Mouse (Mus musculus) hindbrain, embryonic 11.5 days (tissue): ENCODE results near the gene Bcl10. TPM values are rescaled to one million over a fixed set of nuclear protein-coding genes. Genes with fewer than 3 reads are reported as not detected.
A peak's percentile ranks its signal among the peaks of the same experiment; 100 is the strongest.

ENCODE experiments used
- ATAC-seq: fragments of 200-750 bp; cut with Nextera tagmentation; 2 replicates; pipeline ENCODE4 v1.8.0; 2017; ENCODE audit warnings: mild to moderate bottlenecking, moderate TSS enrichment, moderate library complexity; ENCODE audit not compliant: low FRiP score
- DNase-seq: peaks from one replicate; pipeline ENCODE4 v3.0.0-alpha.2; 2015; ENCODE audit warnings: low spot score
- H3K27ac ChIP-seq: fragments of 300-500 bp; sonication (generic); 2 replicates; pipeline ENCODE4 v1.5.1; 2014; ENCODE audit warnings: mild to moderate bottlenecking, low read depth, low read length
- H3K27me3 ChIP-seq: fragments of 300-500 bp; sonication (generic); 2 replicates; pipeline ENCODE4 v1.6.1; 2014; ENCODE audit warnings: mild to moderate bottlenecking, low read length, moderate library complexity, mixed read lengths; ENCODE audit not compliant: control insufficient read depth, insufficient read depth
- H3K36me3 ChIP-seq: fragments of 300-500 bp; sonication (generic); 2 replicates; pipeline ENCODE4 v1.6.1; 2014; ENCODE audit warnings: mild to moderate bottlenecking, low read length, moderate library complexity, mixed read lengths; ENCODE audit not compliant: control insufficient read depth, insufficient read depth
- H3K4me1 ChIP-seq: fragments of 300-500 bp; sonication (generic); replicated peaks from 2 replicates; pipeline ENCODE4 v1.6.1; 2014; ENCODE audit warnings: low read length, mixed read lengths; ENCODE audit not compliant: control insufficient read depth, insufficient read depth
- H3K4me2 ChIP-seq: fragments of 300-500 bp; sonication (generic); replicated peaks from 2 replicates; pipeline ENCODE4 v1.6.1; 2014; ENCODE audit warnings: mild to moderate bottlenecking, low read depth, low read length
- H3K4me3 ChIP-seq: fragments of 300-500 bp; sonication (generic); 2 replicates; pipeline ENCODE4 v1.5.1; 2014; ENCODE audit warnings: low read depth, low read length
- H3K9ac ChIP-seq: fragments of 300-500 bp; sonication (generic); 2 replicates; pipeline ENCODE4 v1.6.1; 2014; ENCODE audit warnings: low read depth, low read length
- H3K9me3 ChIP-seq: fragments of 300-500 bp; sonication (generic); 2 replicates; pipeline ENCODE4 v1.6.1; 2016; ENCODE audit warnings: low read length; ENCODE audit not compliant: control insufficient read depth
- WGBS: fragments of 180-500 bp; shearing (Covaris S2); extraction: QIAGEN DNeasy Blood & Tissue Kit; methylation state at CpG from one replicate; pipeline ENCODE4 v1.1.7; 2014; 5-methylcytosine and 5-hydroxymethylcytosine counted together
- polyA plus RNA-seq: library from polyadenylated mRNA; unstranded; fragments of >200 nt; fragmentation: Nextera tagmentation; extraction: Ambion mirVana; gene quantifications from 2 replicates; pipeline ENCODE4 v1.2.1, GENCODE M21; 2014

Gene Bcl10
- polyA plus RNA-seq, 1 experiment from 2014 or later = 56.0 TPM

- Histone ChIP-seq H3K4me1 (no peaks in the 10 kb centered on the region), H3K27ac (no peak overlapping the region), H3K9ac (no peak overlapping the region), H3K4me3 (no peak overlapping the region), H3K36me3 (no peaks in the 10 kb centered on the region), H3K27me3 (no peaks in the 10 kb centered on the region), H3K4me2 (no peak overlapping the region), H3K9me3 (no peaks in the 10 kb centered on the region)
- WGBS = 79% methylated on average over 4 of the region's 4 CpGs
- no peak for DNase-seq
- ATAC-seq = no peak
Observed at GRCm38 (mm10) chr3:145885376-145885775, 37.2 kb upstream of the Bcl10 start.

- H3K36me3 ChIP-seq = no peaks in the 10 kb centered on the region
- H3K4me2 ChIP-seq = no peak overlapping the region
- DNase-seq = no peak
- H3K9me3 ChIP-seq = no peaks in the 10 kb centered on the region
- WGBS = 60% methylated on average over 5 of the region's 5 CpGs
- no peak overlapping the region for H3K4me3 ChIP-seq
- no peaks in the 10 kb centered on the region for H3K4me1 ChIP-seq
- H3K27me3 ChIP-seq = no peaks in the 10 kb centered on the region
- no peak for ATAC-seq
- H3K27ac ChIP-seq = no peak overlapping the region
- no peak overlapping the region for H3K9ac ChIP-seq
Observed at GRCm38 (mm10) chr3:145885851-145886464, 36.6 kb upstream of the Bcl10 start.

GRCm38 (mm10) chr3:145887430-145887971 lies 35.1 kb upstream of the Bcl10 start:
- Histone ChIP-seq H3K9ac (no peak overlapping the region), H3K9me3 (no peaks in the 10 kb centered on the region), H3K4me2 (no peak overlapping the region), H3K36me3 (no peaks in the 10 kb centered on the region), H3K27ac (no peak overlapping the region), H3K27me3 (no peaks in the 10 kb centered on the region), H3K4me1 (no peaks in the 10 kb centered on the region), H3K4me3 (no peak overlapping the region)
- ATAC-seq (no peak), DNase-seq (no peak)
- 75% methylated on average over 6 of the region's 6 CpGs for WGBS

- H3K27me3 ChIP-seq = no peaks in the 10 kb centered on the region
- no peak overlapping the region for H3K4me3 ChIP-seq
- H3K4me2 ChIP-seq = no peak overlapping the region
- peak; percentile 68 for DNase-seq
- H3K27ac ChIP-seq = peak overlapping the region; percentile 17
- 51% methylated on average over 18 of the region's 18 CpGs for WGBS
- H3K9me3 ChIP-seq = no peaks in the 10 kb centered on the region
- H3K4me1 ChIP-seq = no peaks in the 10 kb centered on the region
- no peak overlapping the region for H3K9ac ChIP-seq
- peak; percentile 94 for ATAC-seq
- H3K36me3 ChIP-seq = no peaks in the 10 kb centered on the region
Observed at GRCm38 (mm10) chr3:145890346-145891132, 32.1 kb upstream of the Bcl10 start.

GRCm38 (mm10) chr3:145892451-145892850 lies 30.2 kb upstream of the Bcl10 start:
- Histone ChIP-seq H3K36me3 (no peaks in the 10 kb centered on the region), H3K4me1 (no peaks in the 10 kb centered on the region), H3K9ac (no peak overlapping the region), H3K27ac (no peak overlapping the region), H3K4me3 (no peak overlapping the region), H3K27me3 (no peaks in the 10 kb centered on the region), H3K4me2 (no peak overlapping the region), H3K9me3 (no peaks in the 10 kb centered on the region)
- 80% methylated on average over 3 of the region's 3 CpGs for WGBS
- ATAC-seq (no peak), DNase-seq (no peak)

- H3K9me3 ChIP-seq = no peaks in the 10 kb centered on the region
- ATAC-seq = no peak
- no peak overlapping the region for H3K27ac ChIP-seq
- no peak for DNase-seq
- H3K4me2 ChIP-seq = no peak overlapping the region
- H3K4me3 ChIP-seq = no peak overlapping the region
- no peaks in the 10 kb centered on the region for H3K4me1 ChIP-seq
- no peaks in the 10 kb centered on the region for H3K27me3 ChIP-seq
- 73% methylated on average over 12 of the region's 12 CpGs for WGBS
- H3K36me3 ChIP-seq = no peaks in the 10 kb centered on the region
- no peak overlapping the region for H3K9ac ChIP-seq
Observed at GRCm38 (mm10) chr3:145894131-145894530, 28.5 kb upstream of the Bcl10 start.

- H3K36me3 ChIP-seq = no peaks in the 10 kb centered on the region
- no peaks in the 10 kb centered on the region for H3K27me3 ChIP-seq
- H3K4me3 ChIP-seq = no peak overlapping the region
- no peaks in the 10 kb centered on the region for H3K4me1 ChIP-seq
- WGBS = 90% methylated on average over 11 of the region's 11 CpGs
- no peak overlapping the region for H3K4me2 ChIP-seq
- DNase-seq = no peak
- H3K9ac ChIP-seq = no peak overlapping the region
- H3K9me3 ChIP-seq = no peaks in the 10 kb centered on the region
- no peak overlapping the region for H3K27ac ChIP-seq
- ATAC-seq = no peak
Observed at GRCm38 (mm10) chr3:145897749-145898148, 24.9 kb upstream of the Bcl10 start.

- 89% methylated on average over 8 of the region's 8 CpGs for WGBS
- DNase-seq = no peak
Observed at GRCm38 (mm10) chr3:145899832-145900231, 22.8 kb upstream of the Bcl10 start.

GRCm38 (mm10) chr3:145903530-145903929 lies 19.1 kb upstream of the Bcl10 start:
- H3K4me2 ChIP-seq = no peak overlapping the region
- no peaks in the 10 kb centered on the region for H3K27me3 ChIP-seq
- no peak overlapping the region for H3K27ac ChIP-seq
- no peaks in the 10 kb centered on the region for H3K36me3 ChIP-seq
- no peaks in the 10 kb centered on the region for H3K4me1 ChIP-seq
- DNase-seq = no peak
- no peak overlapping the region for H3K9ac ChIP-seq
- no peak for ATAC-seq
- H3K9me3 ChIP-seq = no peaks in the 10 kb centered on the region
- no peak overlapping the region for H3K4me3 ChIP-seq
- 91% methylated on average over 8 of the region's 8 CpGs for WGBS

More at GRCm38 (mm10) chr3:145899832-145900231, 22.8 kb upstream of the Bcl10 start:
- H3K4me2 ChIP-seq = no peak overlapping the region
- H3K9ac ChIP-seq = no peak overlapping the region
- no peak overlapping the region for H3K27ac ChIP-seq
- no peak for ATAC-seq
- H3K36me3 ChIP-seq = no peaks in the 10 kb centered on the region
- H3K4me3 ChIP-seq = no peak overlapping the region
- no peaks in the 10 kb centered on the region for H3K4me1 ChIP-seq
- H3K9me3 ChIP-seq = no peaks in the 10 kb centered on the region
- H3K27me3 ChIP-seq = no peaks in the 10 kb centered on the region
